Mouse (Mus musculus) embryonic facial prominence, embryonic 15.5 days (tissue): ENCODE measurements around the gene Ccdc194. TPM values are rescaled to one million over a fixed set of nuclear protein-coding genes. Genes with fewer than 3 reads are reported as not detected.

ENCODE experiments used
- ATAC-seq: fragments of 200-750 bp; cut with Nextera tagmentation; 2 replicates; pipeline ENCODE4 v1.8.0; 2017; ENCODE audit warnings: low read depth, moderate TSS enrichment; ENCODE audit not compliant: insufficient number of reproducible peaks, low FRiP score, low TSS enrichment
- H3K27ac ChIP-seq: fragments of 300-500 bp; sonication (generic); replicated peaks from 2 replicates; pipeline ENCODE4 v1.5.1; 2015; ENCODE audit warnings: mild to moderate bottlenecking, inconsistent platforms
- H3K27me3 ChIP-seq: fragments of 300-500 bp; sonication (generic); 2 replicates; pipeline ENCODE4 v1.6.1; 2015; ENCODE audit warnings: inconsistent platforms
- H3K36me3 ChIP-seq: fragments of 300-500 bp; sonication (generic); 2 replicates; pipeline ENCODE4 v1.6.1; 2015; ENCODE audit warnings: mild to moderate bottlenecking, inconsistent platforms
- H3K4me1 ChIP-seq: fragments of 300-500 bp; sonication (generic); 2 replicates; pipeline ENCODE4 v1.6.1; 2015; ENCODE audit warnings: inconsistent platforms
- H3K4me2 ChIP-seq: fragments of 300-500 bp; sonication (generic); replicated peaks from 2 replicates; pipeline ENCODE4 v1.6.1; 2015; ENCODE audit warnings: mild to moderate bottlenecking, inconsistent platforms
- H3K4me3 ChIP-seq: fragments of 300-500 bp; sonication (generic); replicated peaks from 2 replicates; pipeline ENCODE4 v1.5.1; 2015; ENCODE audit warnings: mild to moderate bottlenecking, inconsistent platforms
- H3K9ac ChIP-seq: fragments of 300-500 bp; sonication (generic); 2 replicates; pipeline ENCODE4 v1.6.1; 2015; ENCODE audit warnings: inconsistent platforms
- H3K9me3 ChIP-seq: fragments of 300-500 bp; sonication (generic); replicated peaks from 2 replicates; pipeline ENCODE4 v1.6.1; 2016; ENCODE audit warnings: inconsistent platforms
- WGBS: fragments of 180-500 bp; shearing (Covaris S2); methylation state at CpG from one replicate; pipeline ENCODE4 v1.1.7; 2015; 5-methylcytosine and 5-hydroxymethylcytosine counted together
- polyA plus RNA-seq: library from polyadenylated mRNA; unstranded; fragments of >200 nt; fragmentation: Nextera tagmentation; extraction: Ambion mirVana; gene quantifications from 2 replicates; pipeline ENCODE4 v1.2.1, GENCODE M21; 2015

The Ccdc194 gene
- polyA plus RNA-seq, 1 experiment from 2014 or later: 3.0 TPM

DNA sequence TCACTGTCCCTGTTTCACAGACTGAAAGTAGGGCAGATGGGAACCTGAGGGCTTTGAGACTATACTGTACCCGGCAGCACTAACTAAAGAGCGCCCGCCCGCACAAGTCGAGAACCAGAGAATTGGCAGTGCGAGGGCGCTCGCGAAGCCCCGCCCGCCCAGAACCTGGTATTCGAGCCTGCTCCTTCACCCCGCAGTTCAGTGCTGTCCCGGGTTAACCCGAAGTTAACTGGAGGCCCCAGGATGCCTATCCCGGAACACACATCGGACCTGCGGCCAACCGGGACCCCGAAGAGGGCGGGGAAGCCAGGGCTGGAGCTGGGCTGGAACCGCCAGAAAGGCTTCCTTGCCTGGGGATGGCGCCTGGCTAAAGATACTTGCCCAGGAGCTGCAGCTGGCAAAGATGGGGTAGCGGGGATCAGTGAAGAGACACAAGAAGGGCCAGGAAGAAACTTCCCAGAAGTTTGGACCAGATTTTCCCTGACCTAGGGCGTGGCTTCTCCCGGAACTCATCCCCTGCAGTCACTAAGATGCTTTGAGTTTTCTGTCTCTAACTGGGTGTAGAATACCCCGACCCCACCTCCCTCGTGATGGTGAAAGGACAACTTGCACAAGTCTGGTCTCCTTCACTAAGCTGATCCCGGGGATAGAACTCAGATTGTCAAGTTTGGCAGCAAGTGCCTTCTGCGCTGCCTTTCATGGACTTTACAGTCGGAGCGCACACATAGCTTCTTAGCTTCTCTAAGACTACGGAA, 37.6 kb downstream of the Ccdc194 start, which contains the start of gene Gtpbp3:
Gtpbp3 (plus strand) TSS at position 413 of the 755 bp plus-strand sequence.
- under 1% methylated on average over 33 of the region's 33 CpGs for WGBS
- Histone ChIP-seq H3K9ac (peak within 1 kb of the TSS; percentile 75), H3K36me3 (peaks cover 28% of the 10 kb centered on the region), H3K9me3 (no peaks in the 10 kb centered on the region), H3K4me3 (peak within 1 kb of the TSS; percentile 72), H3K4me1 (peaks cover 34% of the 10 kb centered on the region), H3K4me2 (peak within 1 kb of the TSS; percentile 100), H3K27ac (peak within 1 kb of the TSS; percentile 96), H3K27me3 (no peaks in the 10 kb centered on the region)
- ATAC-seq: peak; percentile 55

DNA sequence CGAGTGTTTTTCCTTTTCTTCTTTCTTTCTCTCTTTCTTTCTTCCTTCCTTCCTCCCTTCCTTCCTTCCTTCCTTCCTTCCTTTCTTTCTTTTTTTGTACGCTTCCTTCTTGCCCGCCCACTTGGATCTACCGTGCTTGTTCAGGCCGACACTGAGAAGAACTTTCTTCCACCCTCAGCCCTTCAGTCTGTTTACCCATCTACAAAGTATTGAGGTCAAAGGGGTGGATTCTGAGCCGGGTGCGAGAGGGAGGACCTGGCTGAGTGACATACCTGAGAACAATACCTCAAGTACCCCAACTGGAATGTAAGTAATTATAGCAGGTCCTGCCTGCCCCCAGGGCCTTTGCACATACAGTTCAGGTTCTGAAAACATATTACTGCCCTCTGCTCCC, 39.4 kb downstream of the Ccdc194 start:
- 8% methylated on average over 7 of the region's 7 CpGs for WGBS
- Histone ChIP-seq H3K27ac (peak overlapping the region; percentile 60; the same call in 1 of the 2 replicates), H3K4me1 (peaks cover 34% of the 10 kb centered on the region), H3K9me3 (no peaks in the 10 kb centered on the region), H3K4me2 (peak overlapping the region; percentile 81), H3K27me3 (no peaks in the 10 kb centered on the region), H3K9ac (no peak overlapping the region), H3K36me3 (peaks cover 25% of the 10 kb centered on the region), H3K4me3 (peak overlapping the region; percentile 80)
- no peak for ATAC-seq

DNA sequence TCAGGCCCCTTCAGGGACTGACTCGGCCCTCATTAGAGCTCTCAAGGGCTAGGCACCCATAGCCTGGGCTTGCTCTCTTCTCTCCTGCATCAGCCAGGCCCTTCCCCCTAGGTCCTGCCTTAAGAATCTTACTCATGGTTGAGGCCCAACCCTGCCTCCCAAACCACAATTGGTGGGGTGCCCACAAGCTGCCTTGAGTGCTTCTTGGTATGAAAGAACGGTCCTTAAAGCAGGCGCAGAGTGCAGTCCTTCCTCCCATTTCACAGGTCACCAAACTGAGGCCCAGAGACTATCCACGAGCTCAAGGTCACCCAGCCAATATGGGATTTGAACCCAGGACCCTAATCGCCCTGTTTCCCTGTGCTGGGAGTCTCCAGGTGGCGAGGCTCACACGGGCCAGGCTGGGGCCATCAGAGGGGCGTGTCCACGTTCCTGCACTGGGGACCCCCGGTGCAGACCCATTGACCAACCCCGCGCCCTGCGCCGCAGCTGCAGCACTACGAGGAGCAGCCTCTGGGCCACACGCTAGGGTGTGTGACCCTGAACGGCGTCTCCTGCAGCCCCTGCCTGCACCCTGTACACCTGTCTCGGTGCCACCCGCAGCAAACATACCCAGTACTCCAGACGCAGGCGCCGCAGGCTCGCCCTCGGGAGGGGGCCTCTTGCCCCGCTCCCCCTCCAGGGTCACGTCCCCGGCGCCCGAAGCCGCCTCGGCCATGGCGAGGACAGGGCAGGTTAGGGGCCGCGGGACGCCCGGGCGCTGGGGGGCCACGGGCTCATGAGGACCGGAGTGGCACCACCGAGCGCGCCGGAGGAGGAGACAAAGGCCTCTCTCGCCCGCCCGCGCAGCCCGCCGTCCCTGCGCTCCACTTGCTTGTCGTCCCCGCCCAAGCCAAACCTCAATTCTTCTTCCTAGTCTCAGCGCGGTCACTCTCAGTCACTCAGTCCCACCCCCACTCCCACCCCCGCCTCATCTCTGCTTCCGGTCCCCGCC, 40.1 kb downstream of the Ccdc194 start, which contains the start of gene Ano8:
Ano8 (minus strand) TSS at position 822 of the 994 bp plus-strand sequence.
- Histone ChIP-seq H3K27ac (peak within 1 kb of the TSS; percentile 83; the same call in 1 of the 2 replicates), H3K9me3 (no peaks in the 10 kb centered on the region), H3K4me2 (peak within 1 kb of the TSS; percentile 81), H3K4me1 (peaks cover 34% of the 10 kb centered on the region), H3K4me3 (peak within 1 kb of the TSS; percentile 80), H3K9ac (peak within 1 kb of the TSS; percentile 85), H3K36me3 (peaks cover 25% of the 10 kb centered on the region), H3K27me3 (no peaks in the 10 kb centered on the region)
- WGBS: 5% methylated on average over 47 of the region's 58 CpGs
- ATAC-seq: peak; percentile 68

DNA sequence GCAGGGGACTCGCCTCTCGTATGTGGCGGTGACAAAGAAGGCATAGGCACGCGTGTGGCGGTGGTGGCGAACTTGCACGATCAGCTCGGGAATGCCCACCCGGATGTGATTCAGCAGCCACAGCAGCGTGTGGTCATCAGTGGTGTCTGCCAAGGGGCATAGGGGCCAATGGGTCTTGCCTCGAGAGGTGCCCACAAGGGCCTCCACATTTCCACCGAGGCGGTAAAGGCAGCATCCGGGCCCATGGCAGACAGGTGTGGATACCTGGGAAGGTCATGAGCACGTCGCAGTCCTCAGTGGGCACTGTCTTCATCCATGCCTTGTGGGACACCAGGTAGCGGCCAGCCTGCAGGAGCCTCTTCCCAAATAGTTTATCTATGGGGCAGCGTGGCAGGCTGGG, 40.8 kb downstream of the Ccdc194 start:
- Histone ChIP-seq H3K36me3 (peaks cover 31% of the 10 kb centered on the region), H3K27ac (no peak overlapping the region), H3K27me3 (no peaks in the 10 kb centered on the region), H3K4me2 (peak overlapping the region; percentile 81), H3K4me1 (peaks cover 29% of the 10 kb centered on the region), H3K4me3 (peak overlapping the region; percentile 80), H3K9me3 (no peaks in the 10 kb centered on the region), H3K9ac (peak overlapping the region; percentile 85; the same call in 1 of the 2 replicates)
- WGBS: 91% methylated on average over 19 of the region's 19 CpGs
- no peak for ATAC-seq

DNA sequence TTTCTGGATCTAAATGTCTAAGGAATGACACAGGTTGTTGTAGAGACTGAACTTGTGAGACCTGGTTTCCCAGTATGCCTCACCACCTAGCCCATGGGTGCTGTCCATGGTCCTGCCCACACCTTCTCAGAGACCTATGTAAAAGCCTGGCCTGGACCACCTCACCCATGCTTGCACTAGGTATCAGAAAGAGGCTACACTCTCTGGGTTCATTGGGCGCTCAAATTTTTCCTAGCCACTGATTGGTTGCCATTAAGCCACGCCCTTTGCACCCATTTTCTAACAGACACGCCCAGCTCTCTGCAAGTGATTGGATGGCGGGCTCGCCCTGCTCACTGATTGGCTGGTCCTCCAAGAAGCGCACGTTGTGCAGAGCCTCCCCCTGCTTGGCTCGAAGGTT, 41.6 kb downstream of the Ccdc194 start:
- H3K9me3 ChIP-seq: no peaks in the 10 kb centered on the region
- H3K4me1 ChIP-seq: peaks cover 21% of the 10 kb centered on the region
- 50% methylated on average over 8 of the region's 8 CpGs for WGBS
- H3K27me3 ChIP-seq: no peaks in the 10 kb centered on the region
- H3K9ac ChIP-seq: no peak overlapping the region
- peaks cover 36% of the 10 kb centered on the region for H3K36me3 ChIP-seq
- no peak overlapping the region for H3K4me3 ChIP-seq
- H3K27ac ChIP-seq: no peak overlapping the region
- H3K4me2 ChIP-seq: no peak overlapping the region
- ATAC-seq: no peak

DNA sequence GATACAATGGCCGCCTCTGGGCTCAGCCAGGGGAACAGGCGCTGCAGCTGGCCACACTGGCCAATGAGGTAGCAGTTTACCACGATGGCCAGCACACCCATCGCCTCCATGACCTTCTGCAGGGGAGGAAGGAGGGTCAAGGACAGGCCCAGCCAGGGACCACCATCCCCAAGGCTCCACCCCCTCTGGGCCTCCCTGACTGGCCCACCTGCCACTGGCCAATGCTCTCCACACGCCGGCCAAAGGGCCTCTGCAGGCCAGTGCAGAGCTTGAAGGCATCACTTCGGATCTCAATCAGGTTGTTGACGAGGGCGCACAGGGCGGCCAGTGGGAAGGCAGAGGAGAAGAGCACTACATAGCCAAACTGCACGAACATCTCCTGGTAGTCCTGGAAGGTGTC, 46.6 kb downstream of the Ccdc194 start:
- no peak overlapping the region for H3K4me2 ChIP-seq
- no peak overlapping the region for H3K4me3 ChIP-seq
- H3K9me3 ChIP-seq: no peaks in the 10 kb centered on the region
- no peak for ATAC-seq
- WGBS: 90% methylated on average over 11 of the region's 11 CpGs
- H3K27ac ChIP-seq: no peak overlapping the region
- H3K36me3 ChIP-seq: peaks cover 57% of the 10 kb centered on the region
- peaks cover 17% of the 10 kb centered on the region for H3K4me1 ChIP-seq
- no peak overlapping the region for H3K9ac ChIP-seq
- no peaks in the 10 kb centered on the region for H3K27me3 ChIP-seq

DNA sequence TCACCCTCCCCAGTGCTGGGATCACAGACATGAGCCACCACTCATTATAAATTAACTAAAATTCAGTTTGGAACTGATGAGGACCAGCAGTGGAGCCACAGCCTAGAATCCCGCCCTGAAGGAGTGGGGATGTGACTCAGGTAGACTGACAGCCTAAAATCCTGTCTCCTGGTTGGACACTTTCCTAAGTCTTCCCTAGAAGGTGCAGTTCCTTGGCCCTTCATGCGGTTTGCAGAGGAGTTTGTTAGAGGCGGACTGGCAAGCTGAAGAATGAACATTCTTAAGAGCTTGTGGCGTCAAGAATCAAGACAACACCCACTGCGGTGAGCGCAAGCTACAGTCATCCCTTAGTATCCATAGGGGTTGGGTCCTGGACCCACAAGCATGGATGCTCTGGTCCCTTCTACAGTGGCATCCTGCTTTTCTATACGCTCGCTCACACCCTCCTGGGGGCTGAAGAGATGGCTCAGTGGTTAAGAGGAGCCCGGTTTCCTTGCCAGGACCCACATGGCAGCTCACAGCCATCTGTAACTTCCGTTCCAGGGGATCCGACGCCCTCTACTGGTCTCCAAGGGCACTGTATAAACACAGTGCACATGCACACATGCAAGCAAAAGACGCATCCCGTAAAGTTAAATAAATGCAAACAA, 48.2 kb downstream of the Ccdc194 start:
- Histone ChIP-seq H3K4me1 (peaks cover 17% of the 10 kb centered on the region), H3K9ac (no peak overlapping the region), H3K4me3 (peak overlapping the region; percentile 67), H3K9me3 (no peaks in the 10 kb centered on the region), H3K27ac (peak overlapping the region; percentile 89), H3K4me2 (peak overlapping the region; percentile 72), H3K36me3 (peaks cover 70% of the 10 kb centered on the region), H3K27me3 (no peaks in the 10 kb centered on the region)
- ATAC-seq: no peak
- 40% methylated on average over 14 of the region's 14 CpGs for WGBS

DNA sequence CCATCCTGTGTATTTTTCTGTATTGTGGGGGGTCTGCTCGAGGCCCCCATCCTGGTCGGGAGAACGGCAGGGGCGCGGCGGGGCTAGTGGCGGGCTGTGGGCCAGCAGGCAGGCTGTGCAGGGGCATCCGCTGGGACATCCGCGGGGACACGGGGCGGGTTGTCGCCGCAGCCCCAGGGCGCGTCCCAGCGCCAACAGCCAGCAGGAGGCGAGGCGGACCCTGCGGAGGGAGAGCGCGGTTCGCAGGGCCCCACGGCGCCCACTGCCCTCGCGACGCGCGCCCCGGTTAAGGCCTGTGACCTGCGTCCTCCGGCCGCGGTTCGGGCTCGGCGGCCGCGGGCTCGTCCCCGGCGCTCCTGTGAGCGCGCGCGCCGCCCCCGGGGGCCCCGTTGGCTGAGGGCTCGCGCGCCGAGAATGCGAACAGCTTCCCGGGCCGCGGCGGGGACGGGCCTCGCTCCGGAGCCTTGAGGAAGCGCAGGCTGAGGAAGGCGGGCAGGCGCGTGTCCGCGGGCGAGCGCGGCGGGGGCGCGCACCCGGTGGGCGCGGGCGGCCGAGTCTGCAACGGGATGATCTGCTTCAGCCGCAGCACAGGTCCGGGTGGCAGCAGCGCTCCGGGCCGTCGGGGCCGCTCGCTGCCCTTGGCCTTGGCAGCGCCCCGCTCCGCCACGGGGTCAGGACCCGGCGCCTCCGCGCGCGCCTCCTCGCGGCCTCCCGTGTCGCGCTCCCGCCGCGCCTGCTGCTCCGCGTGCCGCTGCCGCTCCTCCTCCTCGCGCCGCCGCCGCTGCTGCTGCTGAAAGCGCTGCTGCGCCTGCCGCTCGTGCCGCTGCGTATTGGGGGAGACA, 49.2 kb downstream of the Ccdc194 start:
- peak overlapping the region; percentile 67 for H3K4me3 ChIP-seq
- WGBS: under 1% methylated on average over 85 of the region's 121 CpGs
- ATAC-seq: peak; percentile 80
- H3K27ac ChIP-seq: peak overlapping the region; percentile 89
- H3K9ac ChIP-seq: peak overlapping the region; percentile 37
- H3K4me2 ChIP-seq: peak overlapping the region; percentile 72
- no peaks in the 10 kb centered on the region for H3K27me3 ChIP-seq
- H3K36me3 ChIP-seq: peaks cover 70% of the 10 kb centered on the region
- H3K9me3 ChIP-seq: no peaks in the 10 kb centered on the region
- H3K4me1 ChIP-seq: peaks cover 17% of the 10 kb centered on the region

DNA sequence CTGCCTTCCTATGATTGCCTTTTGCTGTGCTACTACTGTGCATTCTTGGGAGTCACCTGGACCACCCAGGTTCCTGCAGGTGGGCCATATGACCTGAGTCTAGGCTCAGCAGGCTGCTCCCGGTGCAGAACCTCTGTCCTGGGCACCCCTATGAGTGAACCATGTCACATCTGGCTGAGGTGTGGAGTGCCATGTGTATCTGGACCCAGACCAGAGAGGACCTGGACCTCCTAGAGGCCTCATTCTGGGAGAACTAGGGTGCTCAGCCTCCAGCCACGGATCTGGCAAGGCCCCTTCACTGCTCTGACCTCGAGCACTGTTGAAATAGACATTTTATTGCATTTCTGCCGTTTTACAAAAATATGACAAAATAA, 49.8 kb downstream of the Ccdc194 start:
- peaks cover 23% of the 10 kb centered on the region for H3K4me1 ChIP-seq
- peak overlapping the region; percentile 72 for H3K4me2 ChIP-seq
- H3K4me3 ChIP-seq: peak overlapping the region; percentile 67
- no peak for ATAC-seq
- peak overlapping the region; percentile 89 for H3K27ac ChIP-seq
- H3K9ac ChIP-seq: peak overlapping the region; percentile 37; the same call in 1 of the 2 replicates
- 22% methylated on average over 4 of the region's 4 CpGs for WGBS
- H3K36me3 ChIP-seq: peaks cover 67% of the 10 kb centered on the region
- no peaks in the 10 kb centered on the region for H3K27me3 ChIP-seq
- H3K9me3 ChIP-seq: no peaks in the 10 kb centered on the region
